Mouse (Mus musculus) cerebellum, adult 11-12 months (tissue): Measurements from ENCODE around the gene 4930430A15Rik.

Source experiments
- DNase-seq: peaks from one replicate; pipeline ENCODE4 v3.0.0; 2022

The 4930430A15Rik gene

DNA sequence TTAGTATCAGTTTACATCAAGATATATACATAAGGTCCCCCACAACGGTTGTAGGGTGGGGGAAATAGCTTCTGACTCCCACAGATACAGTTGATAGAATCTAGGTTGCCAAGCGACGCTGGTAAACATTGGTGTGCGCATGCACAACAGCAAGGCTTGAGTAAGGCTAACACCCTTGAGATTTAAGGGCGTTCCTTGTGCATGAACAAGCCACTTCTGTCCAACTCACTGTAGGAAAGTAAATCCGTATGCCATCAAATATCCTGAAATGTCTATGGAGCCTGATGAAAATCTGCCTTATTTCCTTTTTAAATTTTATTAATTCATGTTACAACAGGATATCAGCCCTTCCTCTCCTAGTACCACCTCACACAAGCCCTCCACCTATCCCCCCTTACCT, at the start of gene 4930430A15Rik:
TSS of gene 4930430A15Rik (minus strand) at position 101 of the 400 bp plus-strand sequence.
- no peak for DNase-seq

DNA sequence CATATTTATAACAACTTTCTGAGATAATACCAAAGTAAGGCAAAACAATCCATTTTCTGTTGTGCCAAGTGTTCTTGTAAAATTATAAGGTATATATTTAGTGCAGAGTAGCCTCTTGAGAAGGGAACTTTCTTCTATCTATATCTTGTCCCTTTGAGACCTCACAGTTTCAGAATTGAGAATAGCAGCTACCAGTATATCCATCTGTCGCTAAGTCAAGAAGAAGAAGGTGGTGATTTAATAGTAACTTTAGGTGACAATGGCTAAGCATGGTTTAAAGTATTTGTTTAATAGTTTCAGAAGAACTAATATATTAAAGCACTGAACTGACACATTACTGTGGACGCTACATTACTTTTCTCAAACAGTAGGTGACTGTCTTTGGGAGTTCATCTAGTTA, 44.6 kb upstream of the 4930430A15Rik start, which contains the start of gene Olfr1277:
TSS of gene Olfr1277 (minus strand) at position 101 of the 400 bp plus-strand sequence.
- DNase-seq, result no peak

DNA sequence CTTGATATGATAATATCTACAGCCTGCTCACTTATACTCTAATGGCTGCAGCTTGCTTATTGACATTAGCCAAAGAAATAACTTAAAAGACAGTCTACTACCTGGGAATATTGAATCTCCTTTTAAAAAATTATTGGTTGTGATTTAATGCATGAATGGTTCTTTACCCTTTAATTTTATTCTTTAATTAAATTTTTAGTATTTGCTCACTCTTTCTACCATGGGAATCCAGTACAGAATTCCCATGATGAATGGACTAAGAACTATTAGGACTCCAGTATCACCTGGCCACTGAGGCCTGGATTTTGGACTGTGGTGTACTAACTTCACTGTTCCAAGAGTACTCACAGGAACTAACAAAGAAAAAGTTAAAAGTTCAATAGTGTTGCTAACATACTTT, 24.8 kb upstream of the 4930430A15Rik start, which contains the start of gene Olfr1276:
TSS of gene Olfr1276 (plus strand) at position 301 of the 400 bp plus-strand sequence.
- no peak for DNase-seq

DNA sequence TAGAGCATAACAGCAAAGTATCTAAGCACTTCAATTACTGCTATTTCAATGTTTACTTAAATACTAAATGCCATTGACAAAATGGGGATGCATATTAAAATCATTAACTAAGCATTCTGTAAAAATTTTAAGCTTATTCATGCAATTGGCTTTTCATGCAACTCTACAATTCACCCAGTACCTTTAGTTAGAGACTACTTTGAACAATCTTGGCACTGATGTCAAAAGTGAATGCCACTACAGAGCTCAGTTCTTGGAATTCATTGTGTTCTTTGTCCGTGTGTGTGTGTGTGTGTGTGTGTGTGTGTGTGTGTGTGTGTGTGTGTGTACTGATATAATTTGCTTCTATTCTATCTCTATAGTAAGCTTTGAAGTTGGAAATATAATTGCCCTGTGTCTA, 5.8 kb upstream of the 4930430A15Rik start, which contains the start of gene Olfr1275:
TSS of gene Olfr1275 (minus strand) at position 101 of the 400 bp plus-strand sequence.
- DNase-seq, result no peak

DNA sequence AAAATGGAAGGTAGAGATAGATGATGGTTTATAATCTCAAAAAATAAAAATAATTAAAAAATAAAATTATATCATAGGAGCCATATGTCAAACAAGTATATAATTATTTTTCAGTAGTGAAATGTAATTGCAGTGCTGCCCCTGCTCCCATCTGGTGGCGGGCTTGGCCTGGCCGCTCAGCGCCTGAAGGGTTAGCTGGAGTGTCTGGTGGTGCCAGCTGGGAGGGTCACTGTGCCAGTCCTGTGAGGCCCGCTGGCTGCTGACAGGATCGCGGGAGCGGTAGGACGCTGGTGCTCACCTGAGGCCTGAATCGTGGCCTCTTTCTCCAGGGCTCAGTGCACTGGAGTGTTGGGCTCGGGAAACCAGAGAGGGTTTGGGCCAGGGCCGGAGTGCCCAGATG, 47.3 kb downstream of the 4930430A15Rik start:
- no peak for DNase-seq

DNA sequence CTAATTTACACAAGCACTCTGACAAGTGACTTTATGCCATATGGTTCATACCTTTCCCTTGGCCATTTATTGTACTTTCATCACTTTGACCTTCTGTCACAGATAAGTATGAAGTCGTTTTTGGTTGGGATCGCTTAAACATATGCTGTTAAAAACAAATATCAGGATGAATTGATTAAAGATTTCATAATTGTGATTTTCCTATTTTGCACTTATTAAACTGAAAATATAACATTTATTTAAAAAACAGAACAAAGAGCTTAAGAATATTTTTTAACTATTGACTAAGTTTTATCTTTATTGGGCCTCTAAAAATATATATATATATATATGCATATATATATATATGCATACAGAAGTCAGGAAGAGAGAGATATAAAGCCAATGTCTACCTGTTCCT, 76.6 kb downstream of the 4930430A15Rik start, which contains the start of gene Gm15130:
TSS of gene Gm15130 (minus strand) at position 101 of the 400 bp plus-strand sequence.
- DNase-seq, result no peak

DNA sequence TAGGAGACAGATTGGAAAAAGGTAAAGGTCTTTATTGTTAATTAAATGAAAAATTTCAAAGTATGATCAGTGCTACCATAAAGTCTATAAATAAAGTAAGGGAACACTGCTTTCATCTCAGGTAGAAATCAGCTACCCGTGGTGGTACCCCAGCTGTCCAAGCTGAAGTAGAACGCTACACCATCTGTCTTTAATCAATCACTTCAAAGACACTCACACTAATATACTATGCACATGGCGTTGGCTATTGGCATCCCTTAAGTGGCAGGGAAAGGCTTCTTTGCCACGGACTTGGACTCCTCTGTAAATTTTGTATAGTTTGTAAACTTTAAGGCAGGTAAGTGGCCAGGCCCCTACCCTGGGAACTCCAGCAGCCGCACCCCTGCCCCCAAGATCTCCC, 93.7 kb downstream of the 4930430A15Rik start:
- no peak for DNase-seq
